Comparison of ENCODE assay signal across 8 mouse cellular contexts in the genomic region with DNA sequence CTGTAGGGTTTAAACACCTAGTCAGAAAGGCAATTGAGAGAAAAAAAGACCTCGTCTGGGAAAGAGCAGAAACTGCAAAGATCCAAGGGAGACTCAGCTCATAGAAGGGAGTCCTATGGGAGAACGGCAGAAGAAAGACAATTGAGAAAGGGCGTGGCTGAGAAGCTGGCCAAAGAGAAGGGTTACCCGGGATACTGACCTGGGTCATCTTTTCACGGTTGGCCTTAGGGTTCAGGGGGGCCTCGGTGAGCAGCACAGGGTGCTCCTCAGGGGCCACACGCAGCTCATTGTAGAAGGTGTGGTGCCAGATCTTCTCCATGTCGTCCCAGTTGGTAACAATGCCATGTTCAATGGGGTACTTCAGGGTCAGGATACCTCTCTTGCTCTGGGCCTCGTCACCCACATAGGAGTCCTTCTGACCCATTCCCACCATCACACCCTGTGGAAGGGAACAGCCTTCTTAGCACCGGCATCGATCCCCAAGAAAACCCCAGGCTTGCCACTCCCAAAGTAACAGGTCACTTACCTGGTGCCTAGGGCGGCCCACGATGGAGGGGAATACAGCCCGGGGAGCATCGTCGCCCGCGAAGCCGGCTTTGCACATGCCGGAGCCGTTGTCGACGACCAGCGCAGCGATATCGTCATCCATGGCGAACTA. TPM values are rescaled to one million over a fixed set of nuclear protein-coding genes. Genes with fewer than 3 reads are reported as not detected.
A peak's percentile ranks its signal among the peaks of the same experiment; 100 is the strongest.
DNase-seq lines count a peak whose midpoint lies in the region; ATAC-seq and TF ChIP-seq lines count a peak whose summit lies in the region.

No protein-coding gene starts in this region.

- peaks cover 52% of the 10 kb centered on the region for H3K36me3 ChIP-seq in E14TG2a.4 (ENCODE audit: insufficient read depth, low read length)
- peaks cover 50% of the 10 kb centered on the region for H3K36me3 ChIP-seq in forebrain, postnatal 0 days (ENCODE audit: insufficient read depth)
- peaks cover 54% of the 10 kb centered on the region for H3K36me3 ChIP-seq in liver, embryonic 13.5 days

- H3K9ac ChIP-seq in forebrain, postnatal 0 days, result peak overlapping the region; percentile 99
- peak overlapping the region; percentile 100 for H3K9ac ChIP-seq in liver, embryonic 13.5 days

- H3K27ac ChIP-seq in forebrain, postnatal 0 days (ENCODE audit: low read depth, low read length), result peak overlapping the region; percentile 100
- H3K27ac ChIP-seq in liver, embryonic 13.5 days, result peak overlapping the region; percentile 100

- peaks cover 76% of the 10 kb centered on the region for H3K4me1 ChIP-seq in E14TG2a.4 (replicated peaks; ENCODE audit: low read depth, low read length)
- H3K4me1 ChIP-seq in forebrain, postnatal 0 days (ENCODE audit: insufficient read depth), result peaks cover 17% of the 10 kb centered on the region
- peaks cover 65% of the 10 kb centered on the region for H3K4me1 ChIP-seq in liver, embryonic 13.5 days (replicated peaks)

- no peaks in the 10 kb centered on the region for H3K9me3 ChIP-seq in E14TG2a.4 (ENCODE audit: low read length)
- H3K9me3 ChIP-seq in forebrain, postnatal 0 days (ENCODE audit: low read length), result no peaks in the 10 kb centered on the region
- no peaks in the 10 kb centered on the region for H3K9me3 ChIP-seq in liver, embryonic 13.5 days (replicated peaks)

- no peaks in the 10 kb centered on the region for H3K27me3 ChIP-seq in E14TG2a.4 (ENCODE audit: insufficient read depth, low read length)
- no peaks in the 10 kb centered on the region for H3K27me3 ChIP-seq in forebrain, postnatal 0 days (ENCODE audit: insufficient read depth, low read length)
- H3K27me3 ChIP-seq in liver, embryonic 13.5 days, result no peaks in the 10 kb centered on the region

- WGBS in forebrain, postnatal 0 days, result 4% methylated on average over 27 of the region's 27 CpGs
- 3% methylated on average over 27 of the region's 27 CpGs for WGBS in liver, embryonic 13.5 days (ENCODE audit: insufficient replicate concordance)

- peak; percentile 47 for DNase-seq in heart, adult 8-10 months (ENCODE audit: low spot score)
- DNase-seq in heart, adult 11 months, result no peak
- no peak for DNase-seq in forebrain, postnatal 0 days
- DNase-seq in liver, embryonic 13.5 days, result no peak
- DNase-seq in ovary, postnatal 10 days (ENCODE audit: low spot score), result no peak
- DNase-seq in cerebellum, postnatal 36 days, result no peak

- no peak for ATAC-seq in forebrain, postnatal 0 days
- no peak for ATAC-seq in liver, embryonic 13.5 days (ENCODE audit: low read depth)
- no peak for ATAC-seq in cerebellum, adult (ENCODE audit: insufficient number of reproducible peaks, low FRiP score, low TSS enrichment)

- peak overlapping the region; percentile 99 for H3K4me3 ChIP-seq in E14TG2a.4 (replicated peaks; ENCODE audit: low read length)
- H3K4me3 ChIP-seq in forebrain, postnatal 0 days (ENCODE audit: low read depth, low read length), result peak overlapping the region; percentile 76
- peak overlapping the region; percentile 99 for H3K4me3 ChIP-seq in liver, embryonic 13.5 days (replicated peaks)

- no peak for TF ChIP-seq CTCF in E14TG2a.4 (conservative IDR thresholded peaks at IDR 0.05; ENCODE audit: low read length)
- TF ChIP-seq CTCF in forebrain, postnatal 0 days (IDR thresholded peaks at IDR 0.05; ENCODE audit: low read depth), result no peak

- peak overlapping the region; percentile 55 for H3K4me2 ChIP-seq in forebrain, postnatal 0 days (ENCODE audit: low read depth)
- H3K4me2 ChIP-seq in liver, embryonic 13.5 days, result peak overlapping the region; percentile 85

RNA-seq across cellular contexts. Expression of gene Actb, which starts 1.4 kb away (rescaled TPM):
- 100 to 1,000 TPM; 461 to 845 (median 654) TPM for total RNA-seq in heart, adult 8-10 months (2022)
- 5,288 and 5,744 TPM in 2 replicates for total RNA-seq in forebrain, postnatal 0 days (2014; rRNA removed)
- 19,349 and 21,354 TPM in 2 replicates for polyA plus RNA-seq in forebrain, postnatal 0 days (2015; fragmentation: Nextera tagmentation; extraction: Ambion mirVana)
- 8,250 and 9,425 TPM in 2 replicates for polyA plus RNA-seq in liver, embryonic 13.5 days (2015; fragmentation: Nextera tagmentation; extraction: Ambion mirVana)

RNA-seq across cellular contexts. Expression of gene Fbxl18, which starts 9.9 kb away (rescaled TPM):
- 1 to 10 TPM; 3.7 to 5.2 (median 4.7) TPM for total RNA-seq in heart, adult 8-10 months (2022)
- total RNA-seq in forebrain, postnatal 0 days (2014; rRNA removed), result 24.9 and 38.0 TPM in 2 replicates
- polyA plus RNA-seq in forebrain, postnatal 0 days (2015; fragmentation: Nextera tagmentation; extraction: Ambion mirVana), result 14.9 and 27.0 TPM in 2 replicates
- polyA plus RNA-seq in liver, embryonic 13.5 days (2015; fragmentation: Nextera tagmentation; extraction: Ambion mirVana), result 3.7 and 4.2 TPM in 2 replicates

RNA-seq across cellular contexts. Expression of gene Fscn1, which starts 55.0 kb away (rescaled TPM):
- 10 to 100 TPM in 3 of 4 experiments, 1 to 10 TPM in 1; 9.9 to 28.6 (median 23.6) TPM for total RNA-seq in heart, adult 8-10 months (2022)
- total RNA-seq in forebrain, postnatal 0 days (2014; rRNA removed), result 394 and 457 TPM in 2 replicates
- polyA plus RNA-seq in forebrain, postnatal 0 days (2015; fragmentation: Nextera tagmentation; extraction: Ambion mirVana), result 522 and 558 TPM in 2 replicates
- polyA plus RNA-seq in liver, embryonic 13.5 days (2015; fragmentation: Nextera tagmentation; extraction: Ambion mirVana), result 29.5 and 38.3 TPM in 2 replicates

Comparison
In these comparisons a context has a peak if more than half of its experiments do, and no peak if none do; other contexts are left out.
1. RNA of gene Fscn1, which starts 55.0 kb away (total RNA-seq): 394 to 457 TPM in forebrain, postnatal 0 days; 9.9 to 28.6 TPM in heart, adult 8-10 months; every median in the first group is over 10 times any median in the second.
2. Peak in every context shown above with its lines, with median percentiles within 50 percentile points of each other: H3K4me3 ChIP-seq.